Mouse (Mus musculus) B cell, adult (primary cell): ENCODE data around the gene Myoz1. TPM values are rescaled to one million over a fixed set of nuclear protein-coding genes. Genes with fewer than 3 reads are reported as not detected.

ENCODE experiments used
- total RNA-seq: library from RNA; stranded (reverse); gene quantifications from 4 replicates; pipeline ENCODE4 v1.2.4, GENCODE M21; 2023; ENCODE audit not compliant: inconsistent age

Myoz1 gene
- not detected in 4 replicates for total RNA-seq

GRCm38 (mm10) chr14:20656361-20656760, at the start of gene Myoz1:
TSS of gene Myoz1 (minus strand) at chr14:20656540.

GRCm38 (mm10) chr14:20702741-20703381, 46.5 kb upstream of the Myoz1 start, which contains the start of gene Chchd1:
TSS of gene Chchd1 (plus strand) at chr14:20703006.

GRCm38 (mm10) chr14:20694884-20695760, 38.8 kb upstream of the Myoz1 start, which contains the start of gene Fut11:
TSS of gene Fut11 (plus strand) at chr14:20694968.

GRCm38 (mm10) chr14:20674064-20674833, 17.9 kb upstream of the Myoz1 start, which contains the start of gene Sec24c:
TSS of gene Sec24c (plus strand) at chr14:20674308.

GRCm38 (mm10) chr14:20668154-20668810, 11.9 kb upstream of the Myoz1 start, which contains the start of gene Synpo2l:
TSS of gene Synpo2l (minus strand) at chr14:20668354.

GRCm38 (mm10) chr14:20640644-20641437, 15.5 kb downstream of the Myoz1 start, which contains the start of gene Usp54:
TSS of gene Usp54 (minus strand) at chr14:20641063.

Other genes starting within 250 kb of the Myoz1 start
- 0.22 to 0.60 TPM in 2 of 4 replicates, not detected in the others for gene Cfap70, start 204.3 kb downstream of the Myoz1 start, total RNA-seq
- gene Anxa7, start 176.4 kb downstream of the Myoz1 start, total RNA-seq: 44.5 to 58.3 TPM (median 51.4 TPM) in 4 replicates
- 3.6 to 5.4 TPM (median 4.4 TPM) in 4 replicates for gene Mss51, start 159.6 kb downstream of the Myoz1 start, total RNA-seq
- gene Ppp3cb, start 110.0 kb downstream of the Myoz1 start, total RNA-seq: 103 to 113 TPM (median 110 TPM) in 4 replicates
- gene Usp54, start 15.5 kb downstream of the Myoz1 start, total RNA-seq: 4.1 to 6.9 TPM (median 4.3 TPM) in 4 replicates
- gene Synpo2l, start 11.8 kb upstream of the Myoz1 start, total RNA-seq: 0.16 to 0.18 TPM in 2 of 4 replicates, not detected in the others
- gene Sec24c, start 17.8 kb upstream of the Myoz1 start, total RNA-seq: 229 to 252 TPM (median 238 TPM) in 4 replicates
- gene Fut11, start 38.4 kb upstream of the Myoz1 start, total RNA-seq: 6.0 to 8.5 TPM (median 7.1 TPM) in 4 replicates
- gene Chchd1, start 46.5 kb upstream of the Myoz1 start, total RNA-seq: 30.7 to 45.8 TPM (median 37.1 TPM) in 4 replicates
- 193 to 211 TPM (median 204 TPM) in 4 replicates for gene Zswim8, start 51.0 kb upstream of the Myoz1 start, total RNA-seq
- 43.6 to 64.0 TPM (median 51.3 TPM) in 4 replicates for gene Ndst2, start 78.0 kb upstream of the Myoz1 start, total RNA-seq
- gene Camk2g, start 137.5 kb upstream of the Myoz1 start, total RNA-seq: 17.5 to 27.2 TPM (median 21.8 TPM) in 4 replicates
- 1.4 to 2.9 TPM (median 2.0 TPM) in 4 replicates for gene Plau, start 180.1 kb upstream of the Myoz1 start, total RNA-seq